Mouse (Mus musculus) liver, embryonic 12.5 days (tissue): ENCODE measurements around the gene Prrx2. TPM values are rescaled to one million over a fixed set of nuclear protein-coding genes. Genes with fewer than 3 reads are reported as not detected.
A peak's percentile ranks its signal among the peaks of the same experiment; 100 is the strongest.
"Not testable (repeated sequence)": the region's sequence is repeated elsewhere in the genome, so short reads cannot be mapped to it uniquely, and the experiment has no call there.

Experiments
- ATAC-seq: fragments of 200-750 bp; cut with Nextera tagmentation; 2 replicates; pipeline ENCODE4 v1.8.0; 2017; ENCODE audit warnings: moderate number of reproducible peaks, mild to moderate bottlenecking, moderate library complexity
- H3K27ac ChIP-seq: fragments of 300-500 bp; sonication (generic); 2 replicates; pipeline ENCODE4 v1.5.1; 2016; ENCODE audit warnings: mild to moderate bottlenecking
- H3K27me3 ChIP-seq: fragments of 300-500 bp; sonication (generic); replicated peaks from 2 replicates; pipeline ENCODE4 v1.6.1; 2016; ENCODE audit warnings: mild to moderate bottlenecking, moderate library complexity
- H3K36me3 ChIP-seq: fragments of 300-500 bp; sonication (generic); 2 replicates; pipeline ENCODE4 v1.6.1; 2016; ENCODE audit warnings: mild to moderate bottlenecking, moderate library complexity
- H3K4me1 ChIP-seq: fragments of 300-500 bp; sonication (generic); 2 replicates; pipeline ENCODE4 v1.6.1; 2016
- H3K4me2 ChIP-seq: fragments of 300-500 bp; sonication (generic); 2 replicates; pipeline ENCODE4 v1.6.1; 2016; ENCODE audit warnings: mild to moderate bottlenecking, moderate library complexity
- H3K4me3 ChIP-seq: fragments of 300-500 bp; sonication (generic); 2 replicates; pipeline ENCODE4 v1.5.1; 2016; ENCODE audit warnings: mild to moderate bottlenecking, moderate library complexity
- H3K9ac ChIP-seq: fragments of 300-500 bp; sonication (generic); 2 replicates; pipeline ENCODE4 v1.6.1; 2016; ENCODE audit warnings: mild to moderate bottlenecking, moderate library complexity
- H3K9me3 ChIP-seq: fragments of 300-500 bp; sonication (generic); replicated peaks from 2 replicates; pipeline ENCODE4 v1.6.1; 2016; ENCODE audit warnings: mild to moderate bottlenecking, moderate library complexity
- whole genome bisulfite sequencing: fragments of 180-500 bp; shearing (Covaris S2); methylation state at CpG from one replicate; pipeline ENCODE4 v1.1.7; 2016; ENCODE audit not compliant: insufficient replicate concordance; 5-methylcytosine and 5-hydroxymethylcytosine counted together
- polyA plus RNA-seq: library from polyadenylated mRNA; unstranded; fragments of >200 nt; fragmentation: Nextera tagmentation; extraction: Ambion mirVana; gene quantifications from 2 replicates; pipeline ENCODE4 v1.2.1, GENCODE M21; 2016

The Prrx2 gene
- polyA plus RNA-seq, 1 experiment from 2014 or later: 2.5 TPM

- Histone ChIP-seq H3K9me3 (no peaks in the 10 kb centered on the region), H3K4me1 (peaks cover 3% of the 10 kb centered on the region; the same call in 1 of the 2 replicates), H3K27ac (no peak overlapping the region), H3K4me2 (no peak overlapping the region), H3K9ac (no peak overlapping the region), H3K27me3 (peaks cover 5% of the 10 kb centered on the region), H3K36me3 (no peaks in the 10 kb centered on the region), H3K4me3 (no peak overlapping the region)
- 44% methylated on average over 6 of the region's 6 CpGs for WGBS
- ATAC-seq: no peak
These were observed 83.4 kb downstream of the Prrx2 start for GRCm38 (mm10) chr2:30918126-30918525.

GRCm38 (mm10) chr2:30918780-30919329, 84.1 kb downstream of the Prrx2 start:
- Histone ChIP-seq H3K4me3 (no peak overlapping the region), H3K4me2 (no peak overlapping the region), H3K4me1 (peaks cover 3% of the 10 kb centered on the region; the same call in 1 of the 2 replicates), H3K27me3 (peaks cover 7% of the 10 kb centered on the region), H3K27ac (no peak overlapping the region), H3K36me3 (no peaks in the 10 kb centered on the region), H3K9me3 (no peaks in the 10 kb centered on the region), H3K9ac (no peak overlapping the region)
- no peak for ATAC-seq
- WGBS: 43% methylated on average over 8 of the region's 8 CpGs

DNA sequence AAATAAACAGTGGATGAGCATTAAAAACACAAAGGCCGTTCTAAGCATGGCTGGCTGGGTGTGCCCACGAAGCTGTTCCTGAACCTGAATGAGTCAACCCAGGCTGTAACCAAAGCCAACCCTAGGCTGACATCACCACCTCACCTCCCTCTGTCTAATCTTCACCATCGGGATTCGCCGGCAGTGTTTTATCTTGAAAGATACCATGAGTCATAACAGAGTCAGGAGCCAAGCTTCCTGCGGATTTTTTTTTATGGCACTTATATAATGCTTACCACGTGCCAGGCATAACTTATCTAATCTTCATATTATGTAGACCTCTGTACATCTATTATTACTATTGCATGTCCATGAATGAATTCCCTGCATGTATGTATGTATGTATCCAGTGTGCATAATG, 85.4 kb downstream of the Prrx2 start:
- Histone ChIP-seq H3K27ac (no peak overlapping the region), H3K9me3 (no peaks in the 10 kb centered on the region), H3K4me3 (no peak overlapping the region), H3K4me2 (no peak overlapping the region), H3K36me3 (no peaks in the 10 kb centered on the region), H3K4me1 (peaks cover 2% of the 10 kb centered on the region; the same call in 1 of the 2 replicates), H3K27me3 (peaks cover 9% of the 10 kb centered on the region), H3K9ac (no peak overlapping the region)
- 53% methylated on average over 7 of the region's 7 CpGs for WGBS
- ATAC-seq: no peak

GRCm38 (mm10) chr2:30923099-30923498, 88.3 kb downstream of the Prrx2 start:
- ATAC-seq: no peak
- no peaks in the 10 kb centered on the region for H3K36me3 ChIP-seq
- peaks cover 12% of the 10 kb centered on the region for H3K27me3 ChIP-seq
- H3K4me1 ChIP-seq: peaks cover 7% of the 10 kb centered on the region
- 51% methylated on average over 3 of the region's 3 CpGs for WGBS
- no peaks in the 10 kb centered on the region for H3K9me3 ChIP-seq
- H3K4me3 ChIP-seq: no peak overlapping the region
- no peak overlapping the region for H3K27ac ChIP-seq
- H3K9ac ChIP-seq: no peak overlapping the region
- no peak overlapping the region for H3K4me2 ChIP-seq

DNA sequence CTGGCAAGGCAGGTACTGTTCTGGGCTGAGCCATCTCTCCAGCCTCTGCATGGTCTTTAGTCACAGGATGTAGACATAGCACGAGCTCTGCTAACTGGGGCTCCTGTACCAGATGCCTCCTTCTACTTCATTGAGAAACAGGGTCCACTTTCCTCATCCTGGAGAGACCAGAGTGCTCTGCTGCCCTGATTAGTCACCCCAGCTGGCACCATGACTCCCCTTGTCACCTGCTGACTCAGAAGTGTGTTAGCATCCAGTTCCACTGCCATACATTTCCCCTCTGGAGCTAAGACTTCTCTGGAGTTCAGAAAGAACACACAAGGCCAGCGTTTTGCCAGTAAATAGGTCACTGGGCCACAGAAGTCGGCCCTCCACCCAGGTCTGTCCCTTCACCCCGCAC, 90.4 kb downstream of the Prrx2 start:
- H3K4me3 ChIP-seq: no peak overlapping the region
- H3K27ac ChIP-seq: no peak overlapping the region
- H3K4me2 ChIP-seq: no peak overlapping the region
- peaks cover 7% of the 10 kb centered on the region; the same call in 1 of the 2 replicates for H3K27me3 ChIP-seq
- no peak overlapping the region for H3K9ac ChIP-seq
- no peaks in the 10 kb centered on the region for H3K36me3 ChIP-seq
- no peaks in the 10 kb centered on the region for H3K9me3 ChIP-seq
- H3K4me1 ChIP-seq: peaks cover 26% of the 10 kb centered on the region
- WGBS: 67% methylated on average over 4 of the region's 4 CpGs
- ATAC-seq: no peak

- H3K27ac ChIP-seq: no peak overlapping the region
- WGBS: 66% methylated on average over 4 of the region's 4 CpGs
These were observed 91.6 kb downstream of the Prrx2 start for GRCm38 (mm10) chr2:30926381-30926780.

DNA sequence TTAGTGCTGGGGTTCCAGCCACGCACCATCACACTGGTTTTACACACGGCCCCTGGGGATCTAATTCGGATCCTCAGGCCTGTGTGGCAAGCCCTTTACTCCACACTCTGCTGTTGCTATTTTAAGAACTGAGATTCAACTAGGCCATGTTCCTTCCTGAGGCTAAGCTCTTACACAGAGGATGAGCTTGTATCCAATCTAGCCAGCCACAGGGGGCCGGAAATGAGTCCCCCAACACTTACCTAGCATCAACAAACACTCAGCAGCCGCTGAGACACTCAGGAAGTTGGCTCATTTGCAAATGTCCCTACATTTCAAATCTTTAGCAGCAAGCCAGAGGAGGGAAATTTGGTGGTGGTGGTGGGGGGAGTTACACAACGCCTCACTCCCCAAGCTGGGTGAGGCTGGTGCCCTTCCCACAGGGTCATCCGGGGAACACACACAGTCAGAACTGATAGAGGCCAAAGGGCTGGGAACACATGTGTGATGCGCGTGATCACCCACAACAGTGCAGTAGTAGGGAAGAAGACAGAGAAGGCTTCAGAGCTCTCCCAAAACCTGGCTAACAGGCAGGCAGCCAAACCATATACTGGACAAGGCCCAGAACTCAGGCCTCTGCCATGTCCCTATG, 92.5 kb downstream of the Prrx2 start:
- Histone ChIP-seq H3K27ac (no peak overlapping the region), H3K27me3 (peaks cover 7% of the 10 kb centered on the region; the same call in 1 of the 2 replicates), H3K36me3 (no peaks in the 10 kb centered on the region), H3K4me1 (peaks cover 26% of the 10 kb centered on the region), H3K9ac (no peak overlapping the region), H3K4me3 (no peak overlapping the region), H3K9me3 (no peaks in the 10 kb centered on the region), H3K4me2 (no peak overlapping the region)
- whole genome bisulfite sequencing: 45% methylated on average over 9 of the region's 9 CpGs
- ATAC-seq: no peak

More at GRCm38 (mm10) chr2:30926381-30926780, 91.6 kb downstream of the Prrx2 start:
- H3K4me1 ChIP-seq: peaks cover 26% of the 10 kb centered on the region
- H3K27me3 ChIP-seq: peaks cover 7% of the 10 kb centered on the region; the same call in 1 of the 2 replicates
- ATAC-seq: no peak
- H3K9me3 ChIP-seq: no peaks in the 10 kb centered on the region
- no peak overlapping the region for H3K4me2 ChIP-seq
- no peak overlapping the region for H3K9ac ChIP-seq
- H3K36me3 ChIP-seq: no peaks in the 10 kb centered on the region
- no peak overlapping the region for H3K4me3 ChIP-seq

- peak overlapping the region; percentile 67 for H3K27ac ChIP-seq
- no peak overlapping the region for H3K4me3 ChIP-seq
- H3K27me3 ChIP-seq: peaks cover 7% of the 10 kb centered on the region; the same call in 1 of the 2 replicates
- peak; percentile 51 for ATAC-seq
- H3K4me1 ChIP-seq: peaks cover 26% of the 10 kb centered on the region
- no peak overlapping the region for H3K9ac ChIP-seq
- no peaks in the 10 kb centered on the region for H3K9me3 ChIP-seq
- H3K36me3 ChIP-seq: no peaks in the 10 kb centered on the region
- H3K4me2 ChIP-seq: peak overlapping the region; percentile 72
- 18% methylated on average over 14 of the region's 14 CpGs for WGBS
These were observed 93.3 kb downstream of the Prrx2 start for GRCm38 (mm10) chr2:30927844-30928628.

- peak overlapping the region; percentile 48 for H3K9ac ChIP-seq
- WGBS: 15% methylated on average over 12 of the region's 12 CpGs
- peak; percentile 93 for ATAC-seq
These were observed 94.2 kb downstream of the Prrx2 start for GRCm38 (mm10) chr2:30928893-30929482.

DNA sequence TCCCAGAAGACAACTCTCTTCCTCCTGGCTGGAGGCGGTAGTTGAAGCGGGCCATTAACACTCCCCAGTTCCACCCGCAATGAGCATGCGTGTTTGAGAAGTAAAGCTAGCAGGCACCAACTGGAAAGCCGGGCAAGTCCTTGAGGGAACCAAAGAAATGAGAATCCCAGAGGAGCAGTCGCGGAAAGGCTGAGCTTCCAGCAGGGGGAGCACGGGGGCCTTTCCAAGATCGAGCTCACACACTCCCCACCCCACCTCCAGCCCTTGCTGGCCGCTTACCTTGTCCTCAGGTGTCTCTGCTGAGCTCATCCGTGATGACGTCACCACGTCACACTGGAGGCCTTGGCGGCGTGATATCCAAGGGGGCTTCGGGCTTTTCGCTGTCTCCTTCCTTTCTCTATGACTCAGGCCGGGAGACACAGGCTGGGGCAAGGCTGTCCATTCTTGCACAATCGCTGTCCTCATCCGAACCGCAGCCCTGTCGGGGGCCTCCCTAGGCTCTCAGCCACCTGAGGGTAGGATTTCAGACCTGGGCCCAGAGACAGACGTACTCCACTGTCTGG, 94.8 kb downstream of the Prrx2 start, which contains the start of gene Ptges:
Ptges (minus strand) TSS at position 381 of the 563 bp plus-strand sequence.
- peak; percentile 28; the same call in 1 of the 2 replicates for ATAC-seq
- H3K27me3 ChIP-seq: 0 out of 2 replicates have a peak, but pooled peaks cover 3% of the 10 kb centered on the region
- peaks cover 26% of the 10 kb centered on the region for H3K4me1 ChIP-seq
- H3K27ac ChIP-seq: peak within 1 kb of the TSS; percentile 68
- H3K4me2 ChIP-seq: peak within 1 kb of the TSS; percentile 72
- peak within 1 kb of the TSS; percentile 48 for H3K9ac ChIP-seq
- WGBS: 4% methylated on average over 23 of the region's 23 CpGs
- H3K36me3 ChIP-seq: no peaks in the 10 kb centered on the region
- H3K9me3 ChIP-seq: no peaks in the 10 kb centered on the region
- H3K4me3 ChIP-seq: peak within 1 kb of the TSS; percentile 46

More at GRCm38 (mm10) chr2:30928893-30929482, 94.2 kb downstream of the Prrx2 start:
- Histone ChIP-seq H3K9me3 (no peaks in the 10 kb centered on the region), H3K4me2 (peak overlapping the region; percentile 72), H3K27me3 (peaks cover 4% of the 10 kb centered on the region; the same call in 1 of the 2 replicates), H3K4me1 (peaks cover 26% of the 10 kb centered on the region), H3K27ac (peak overlapping the region; percentile 68), H3K4me3 (peak overlapping the region; percentile 46), H3K36me3 (no peaks in the 10 kb centered on the region)

GRCm38 (mm10) chr2:30930846-30931245, 96.1 kb downstream of the Prrx2 start:
- 67% methylated on average over 2 of the region's 2 CpGs for whole genome bisulfite sequencing
- not testable (repeated sequence) for H3K9me3 ChIP-seq, H3K4me2 ChIP-seq, H3K9ac ChIP-seq, H3K4me3 ChIP-seq, H3K27me3 ChIP-seq, ATAC-seq, H3K36me3 ChIP-seq, H3K27ac ChIP-seq
- H3K4me1 ChIP-seq: peaks cover 26% of the 10 kb centered on the region
